17 mouse cellular contexts compared by ENCODE assay signal in genomic region chr10:101771157-101771556, GRCm38 (mm10).
A peak's percentile ranks its signal among the peaks of the same experiment; 100 is the strongest.
DNase-seq lines count a peak whose midpoint lies in the region; ATAC-seq and TF ChIP-seq lines count a peak whose summit lies in the region.
"Had no signal": no experiment of that assay in that cellular context is flagged by ENCODE, and none has a peak within 500 bp of the region (broad histone marks: within the 10 kb centered on the region; RNA-seq: fewer than 3 reads in every experiment).

No protein-coding gene starts in this region.

- H3K4me3 ChIP-seq in forebrain, embryonic 14.5 days (ENCODE audit: low read depth, low read length): no peak overlapping the region
- H3K4me3 ChIP-seq in forebrain, embryonic 12.5 days (replicated peaks): no peak overlapping the region
- H3K4me3 ChIP-seq in forebrain, embryonic 16.5 days (replicated peaks; ENCODE audit: low read length): no peak overlapping the region
- H3K4me3 ChIP-seq: embryonic facial prominence, embryonic 13.5 days; embryonic facial prominence, embryonic 15.5 days; erythroblast, embryonic 14.5 days; gastrocnemius, adult 2 months had no signal

- H3K9me3 ChIP-seq in forebrain, embryonic 14.5 days (replicated peaks; ENCODE audit: control insufficient read depth, low read length): no peaks in the 10 kb centered on the region
- no peaks in the 10 kb centered on the region for H3K9me3 ChIP-seq in forebrain, embryonic 12.5 days
- H3K9me3 ChIP-seq in forebrain, embryonic 16.5 days (ENCODE audit: control insufficient read depth, low read length): no peaks in the 10 kb centered on the region
- H3K9me3 ChIP-seq: embryonic facial prominence, embryonic 13.5 days; embryonic facial prominence, embryonic 15.5 days had no signal

- H3K4me2 ChIP-seq in forebrain, embryonic 14.5 days (ENCODE audit: low read length): no peak overlapping the region
- H3K4me2 ChIP-seq in forebrain, embryonic 12.5 days: no peak overlapping the region
- no peak overlapping the region for H3K4me2 ChIP-seq in forebrain, embryonic 16.5 days (ENCODE audit: low read length)
- H3K4me2 ChIP-seq: embryonic facial prominence, embryonic 13.5 days; embryonic facial prominence, embryonic 15.5 days had no signal

- no peaks in the 10 kb centered on the region for H3K27me3 ChIP-seq in forebrain, embryonic 14.5 days (replicated peaks; ENCODE audit: control insufficient read depth, insufficient read depth, low read length)
- no peaks in the 10 kb centered on the region for H3K27me3 ChIP-seq in forebrain, embryonic 12.5 days
- no peaks in the 10 kb centered on the region for H3K27me3 ChIP-seq in forebrain, embryonic 16.5 days (replicated peaks; ENCODE audit: control insufficient read depth, insufficient read depth, low read length)
- H3K27me3 ChIP-seq: embryonic facial prominence, embryonic 13.5 days; embryonic facial prominence, embryonic 15.5 days had no signal

- no peak for TF ChIP-seq CTCF in brain, embryonic 14.5 days (IDR thresholded peaks at IDR 0.05; ENCODE audit: borderline replicate concordance, extremely low read depth, insufficient read depth, insufficient read length)

- no peak for TF ChIP-seq POLR2A in brain, embryonic 14.5 days (IDR thresholded peaks at IDR 0.05; ENCODE audit: borderline replicate concordance, extremely low read depth, insufficient read depth, insufficient read length, poor library complexity, severe bottlenecking)

- no peaks in the 10 kb centered on the region for H3K4me1 ChIP-seq in forebrain, embryonic 14.5 days (ENCODE audit: control insufficient read depth, insufficient read depth, low read length)
- H3K4me1 ChIP-seq in forebrain, embryonic 12.5 days: no peaks in the 10 kb centered on the region
- H3K4me1 ChIP-seq in forebrain, embryonic 16.5 days (replicated peaks; ENCODE audit: control insufficient read depth, insufficient read depth, low read length): no peaks in the 10 kb centered on the region; the same call in 1 of the 2 replicates
- H3K4me1 ChIP-seq: embryonic facial prominence, embryonic 13.5 days; embryonic facial prominence, embryonic 15.5 days had no signal

- H3K36me3 ChIP-seq in forebrain, embryonic 14.5 days (ENCODE audit: control insufficient read depth, insufficient read depth, low read length): no peaks in the 10 kb centered on the region
- H3K36me3 ChIP-seq in forebrain, embryonic 12.5 days (replicated peaks): no peaks in the 10 kb centered on the region
- H3K36me3 ChIP-seq in forebrain, embryonic 16.5 days (ENCODE audit: control insufficient read depth, insufficient read depth): no peaks in the 10 kb centered on the region
- H3K36me3 ChIP-seq: embryonic facial prominence, embryonic 13.5 days; embryonic facial prominence, embryonic 15.5 days had no signal

- peak; percentile 50; the same call in 1 of the 2 replicates for ATAC-seq in forebrain, embryonic 14.5 days
- ATAC-seq in forebrain, embryonic 12.5 days (ENCODE audit: low FRiP score): no peak
- peak; percentile 77 for ATAC-seq in forebrain, embryonic 16.5 days

- no peak overlapping the region for H3K27ac ChIP-seq in forebrain, embryonic 14.5 days (ENCODE audit: low read depth, low read length)
- no peak overlapping the region for H3K27ac ChIP-seq in forebrain, embryonic 12.5 days
- no peak overlapping the region for H3K27ac ChIP-seq in forebrain, embryonic 16.5 days (ENCODE audit: low read length)
- H3K27ac ChIP-seq: embryonic facial prominence, embryonic 13.5 days; embryonic facial prominence, embryonic 15.5 days; gastrocnemius, adult 2 months had no signal

- H3K9ac ChIP-seq in forebrain, embryonic 14.5 days (ENCODE audit: low read length): no peak overlapping the region
- no peak overlapping the region for H3K9ac ChIP-seq in forebrain, embryonic 12.5 days
- H3K9ac ChIP-seq in forebrain, embryonic 16.5 days (replicated peaks; ENCODE audit: low read depth, low read length): no peak overlapping the region
- H3K9ac ChIP-seq: embryonic facial prominence, embryonic 13.5 days; embryonic facial prominence, embryonic 15.5 days had no signal

- peak; percentile 5 to 28 for DNase-seq in cerebellum, postnatal 14 days
- no peak for DNase-seq in cerebellum, adult 18-20 months
- DNase-seq in forebrain, embryonic 14.5 days (ENCODE audit: low spot score): peak; percentile 48
- peak; percentile 61 for DNase-seq in brain, embryonic 14.5 days (ENCODE audit: low read depth)
- no peak for DNase-seq in embryo, embryonic 9.5 days (ENCODE audit: extremely low spot score)
- no peak for DNase-seq in kidney, postnatal 10 days
- DNase-seq: adrenal gland, adult 2 months; adrenal gland, postnatal 25 days; cerebellum, adult 11-12 months; cerebellum, adult 8-10 months; gastrocnemius, adult 2 months; gastrocnemius, postnatal 10 days had no signal

- WGBS in forebrain, embryonic 14.5 days: 72% methylated on average over 4 of the region's 4 CpGs
- 80% methylated on average over 4 of the region's 4 CpGs for WGBS in forebrain, embryonic 12.5 days
- WGBS in forebrain, embryonic 16.5 days: 51% methylated on average over 4 of the region's 4 CpGs

Comparison
In these comparisons a context has a peak if more than half of its experiments do, and no peak if none do; other contexts are left out.
1. DNase-seq: peak in cerebellum, postnatal 14 days (2 of 2), forebrain, embryonic 14.5 days (single experiment) and brain, embryonic 14.5 days (single experiment); none in cerebellum, adult 18-20 months (0 of 2), embryo, embryonic 9.5 days (single experiment) and kidney, postnatal 10 days (single experiment).